Mouse (Mus musculus): Measurements from ENCODE around the gene Acot4.

GRCm38 (mm10) chr12:84042248-84042647 lies 4.1 kb downstream of the Acot4 start:
- TF ChIP-seq CTCF (IDR thresholded peaks at IDR 0.05; ENCODE audit: low read depth) (no peak), EP300 (IDR thresholded peaks at IDR 0.05; ENCODE audit: low read depth) (no peak)

All from heart, postnatal 0 days (tissue).